Mouse (Mus musculus) liver, embryonic 11.5 days (tissue): ENCODE results near the gene Trank1. TPM values are rescaled to one million over a fixed set of nuclear protein-coding genes. Genes with fewer than 3 reads are reported as not detected.

Experiments used
- polyA plus RNA-seq: library from polyadenylated mRNA; unstranded; fragments of >200 nt; fragmentation: Nextera tagmentation; extraction: Ambion mirVana; gene quantifications from 2 replicates; pipeline ENCODE4 v1.2.1, GENCODE M21; 2014

Trank1 gene
- polyA plus RNA-seq, 1 experiment from 2014 or later, result 0.10 TPM

Other genes with a start within 250 kb of the Trank1 start
- 40.0 and 40.3 TPM in 2 replicates for gene Lrrfip2, start 194.1 kb upstream of the Trank1 start, polyA plus RNA-seq
- 50.2 and 52.4 TPM in 2 replicates for gene Mlh1, start 39.9 kb upstream of the Trank1 start, polyA plus RNA-seq
- 21.7 and 24.5 TPM in 2 replicates for gene Epm2aip1, start 39.8 kb upstream of the Trank1 start, polyA plus RNA-seq
- 0.07 and 0.19 TPM in 2 replicates for gene Dclk3, start 127.3 kb downstream of the Trank1 start, polyA plus RNA-seq